ENCODE assay signal across 8 mouse cellular contexts in the genomic region with DNA sequence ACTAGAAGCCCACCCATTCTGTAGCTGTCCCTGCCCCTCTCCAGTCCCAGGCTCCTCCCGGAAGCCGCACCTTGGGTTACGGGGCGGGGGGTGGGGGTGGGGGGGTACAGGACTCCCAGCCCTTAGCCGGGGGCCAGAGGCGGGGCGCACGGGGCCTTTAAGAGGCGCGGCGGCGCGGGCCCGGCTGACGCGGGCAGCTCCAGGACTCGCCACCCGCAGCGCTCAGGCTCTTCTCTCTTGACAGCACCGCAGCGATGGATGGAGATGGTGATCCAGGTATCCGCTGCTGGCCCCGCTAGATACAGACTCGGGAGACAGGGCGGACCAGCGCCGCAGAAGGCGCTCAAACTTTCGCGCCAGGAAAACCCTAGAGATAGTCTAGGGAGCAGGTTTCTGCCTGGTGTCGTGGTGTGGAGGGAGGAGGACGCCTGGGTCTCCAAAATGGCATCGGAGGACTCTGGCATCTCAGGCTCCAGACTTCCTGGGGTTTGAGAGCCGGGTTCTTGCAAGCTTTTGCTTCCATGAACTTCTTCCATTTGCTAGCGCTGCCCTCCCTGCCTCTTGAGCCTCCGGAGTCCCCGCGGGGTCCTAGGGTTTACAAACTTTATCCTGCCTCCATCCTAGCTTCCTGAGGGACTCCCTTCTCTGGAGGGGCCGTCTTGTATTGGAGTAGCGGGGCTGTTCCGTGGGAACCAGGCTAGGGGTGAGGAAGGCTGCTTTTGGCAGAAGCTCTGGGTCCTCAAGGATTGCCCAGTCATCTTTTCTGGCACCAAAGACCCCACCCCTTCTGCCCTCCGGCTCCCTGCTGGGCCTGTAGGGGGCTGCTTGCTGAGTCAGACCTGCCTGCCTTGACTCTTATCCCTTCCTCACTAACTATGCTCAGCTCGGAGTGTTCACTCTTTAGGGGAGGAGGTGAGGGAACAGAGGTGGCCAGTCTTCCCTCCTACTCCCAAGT. TPM values are rescaled to one million over a fixed set of nuclear protein-coding genes. Genes with fewer than 3 reads are reported as not detected.
A peak's percentile ranks its signal among the peaks of the same experiment; 100 is the strongest.
DNase-seq lines count a peak whose midpoint lies in the region; ATAC-seq lines count a peak whose summit lies in the region.

TSS of gene Fbxo44 (minus strand) at position 47 of the 955 bp plus-strand sequence.
TSS of gene Fbxo2 (plus strand) at position 186 of the 955 bp plus-strand sequence.

- peaks cover 53% of the 10 kb centered on the region for H3K4me1 ChIP-seq in forebrain, embryonic 12.5 days
- H3K4me1 ChIP-seq in midbrain, embryonic 10.5 days, result peaks cover 64% of the 10 kb centered on the region

- H3K9ac ChIP-seq in forebrain, embryonic 12.5 days, result peak within 1 kb of the TSS; percentile 71

- peaks cover 27% of the 10 kb centered on the region for H3K36me3 ChIP-seq in forebrain, embryonic 12.5 days (replicated peaks)
- H3K36me3 ChIP-seq in midbrain, embryonic 10.5 days, result peaks cover 29% of the 10 kb centered on the region

- peak within 1 kb of the TSS; percentile 58 for H3K4me3 ChIP-seq in forebrain, embryonic 12.5 days (replicated peaks)
- H3K4me3 ChIP-seq in midbrain, embryonic 10.5 days, result peak within 1 kb of the TSS; percentile 83

- peaks cover 55% of the 10 kb centered on the region for H3K27me3 ChIP-seq in forebrain, embryonic 12.5 days
- H3K27me3 ChIP-seq in midbrain, embryonic 10.5 days (ENCODE audit: low read depth, poor library complexity, severe bottlenecking), result peaks cover 64% of the 10 kb centered on the region

- WGBS in forebrain, embryonic 12.5 days, result 1% methylated on average over 43 of the region's 43 CpGs
- WGBS in midbrain, embryonic 10.5 days, result 1% methylated on average over 43 of the region's 43 CpGs

- H3K4me2 ChIP-seq in forebrain, embryonic 12.5 days, result peak within 1 kb of the TSS; percentile 91

- H3K9me3 ChIP-seq in forebrain, embryonic 12.5 days, result no peaks in the 10 kb centered on the region
- no peaks in the 10 kb centered on the region for H3K9me3 ChIP-seq in midbrain, embryonic 10.5 days (replicated peaks)

- ATAC-seq in cerebellum, adult (ENCODE audit: insufficient number of reproducible peaks, low FRiP score, low TSS enrichment), result no peak
- ATAC-seq in forebrain, embryonic 12.5 days (ENCODE audit: low FRiP score), result peak; percentile 75; the same call in 1 of the 2 replicates

- peak; percentile 66 for DNase-seq in cerebellum, adult 11 months
- peak; percentile 70 for DNase-seq in right cerebral cortex, adult 18-20 months
- DNase-seq in right cerebral cortex, postnatal 36 days (ENCODE audit: low spot score in 2 of 2), result no peak
- DNase-seq in layer of hippocampus, adult 8-10 months (ENCODE audit: low spot score in 2 of 2), result peak in 1 of 2 experiments; percentile 49
- DNase-seq in midbrain, embryonic 10.5 days (ENCODE audit: low spot score), result no peak
- DNase-seq in testis, postnatal 10 days (ENCODE audit: low spot score), result no peak

- peak within 1 kb of the TSS; percentile 85 for H3K27ac ChIP-seq in forebrain, embryonic 12.5 days
- H3K27ac ChIP-seq in midbrain, embryonic 10.5 days (replicated peaks), result peak within 1 kb of the TSS; percentile 93

RNA-seq across cellular contexts. Expression of gene Fbxo44, which starts in this region (rescaled TPM):
- polyA plus RNA-seq in forebrain, embryonic 12.5 days (2016; fragmentation: Nextera tagmentation; extraction: Ambion mirVana), result 57.5 and 60.5 TPM in 2 replicates
- total RNA-seq in layer of hippocampus, adult 8-10 months (2022), result 100 to 1,000 TPM; 136 to 157 (median 147) TPM
- 39.6 and 58.5 TPM in 2 replicates for polyA plus RNA-seq in midbrain, embryonic 10.5 days (2016; fragmentation: Nextera tagmentation; extraction: Ambion mirVana)

RNA-seq across cellular contexts. Expression of gene Fbxo2, which starts in this region (rescaled TPM):
- 1.2 and 1.5 TPM in 2 replicates for polyA plus RNA-seq in forebrain, embryonic 12.5 days (2016; fragmentation: Nextera tagmentation; extraction: Ambion mirVana)
- 100 to 1,000 TPM; 112 to 133 (median 119) TPM for total RNA-seq in layer of hippocampus, adult 8-10 months (2022)
- 1.1 and 1.3 TPM in 2 replicates for polyA plus RNA-seq in midbrain, embryonic 10.5 days (2016; fragmentation: Nextera tagmentation; extraction: Ambion mirVana)

Comparison
In these comparisons a context has a peak if more than half of its experiments do, and no peak if none do; other contexts are left out.
1. DNase-seq: peak in cerebellum, adult 11 months (single experiment) and right cerebral cortex, adult 18-20 months (single experiment); none in right cerebral cortex, postnatal 36 days (0 of 2), midbrain, embryonic 10.5 days (single experiment) and testis, postnatal 10 days (single experiment).